8 mouse cellular contexts compared by ENCODE assay signal in genomic region chr13:76384664-76385435, GRCm38 (mm10). TPM values are rescaled to one million over a fixed set of nuclear protein-coding genes. Genes with fewer than 3 reads are reported as not detected.
DNase-seq lines count a peak whose midpoint lies in the region; ATAC-seq lines count a peak whose summit lies in the region.

No protein-coding gene starts in this region.

- peak; percentile 14 for DNase-seq in CD4-positive, CD25-positive, alpha-beta regulatory T cell, adult 2 months (ENCODE audit: low read depth, low spot score)
- DNase-seq in embryo, embryonic 10 days (ENCODE audit: low spot score), result peak; percentile 84
- peak; percentile 24 for DNase-seq in gastrocnemius, postnatal 25 days
- peak; percentile 61 to 70 for DNase-seq in left cerebral cortex, postnatal 36 days (ENCODE audit: low spot score in 2 of 2)
- DNase-seq in right cerebral cortex, postnatal 14 days, result peak; percentile 73

- peaks cover 6% of the 10 kb centered on the region for H3K27me3 ChIP-seq in intestine, embryonic 15.5 days (replicated peaks)
- no peaks in the 10 kb centered on the region for H3K27me3 ChIP-seq in megakaryocyte, embryonic 14.5 days (replicated peaks)

- H3K4me2 ChIP-seq in intestine, embryonic 15.5 days (replicated peaks), result peak overlapping the region; percentile 99

- H3K9me3 ChIP-seq in intestine, embryonic 15.5 days, result no peaks in the 10 kb centered on the region
- H3K9me3 ChIP-seq in megakaryocyte, embryonic 14.5 days, result no peaks in the 10 kb centered on the region

- 2% methylated on average over 58 of the region's 58 CpGs for WGBS in intestine, embryonic 15.5 days

- H3K4me1 ChIP-seq in intestine, embryonic 15.5 days (replicated peaks), result peaks cover 11% of the 10 kb centered on the region
- H3K4me1 ChIP-seq in megakaryocyte, embryonic 14.5 days, result peaks cover 28% of the 10 kb centered on the region

- H3K36me3 ChIP-seq in intestine, embryonic 15.5 days, result no peaks in the 10 kb centered on the region
- H3K36me3 ChIP-seq in megakaryocyte, embryonic 14.5 days (replicated peaks; ENCODE audit: low read length), result peaks cover 16% of the 10 kb centered on the region

- H3K4me3 ChIP-seq in intestine, embryonic 15.5 days (replicated peaks), result peak overlapping the region; percentile 63
- H3K4me3 ChIP-seq in megakaryocyte, embryonic 14.5 days (replicated peaks), result peak overlapping the region; percentile 100

- no peak for ATAC-seq in CD4-positive, CD25-positive, alpha-beta regulatory T cell, adult 4 months
- ATAC-seq in intestine, embryonic 15.5 days, result peak; percentile 87

- H3K27ac ChIP-seq in intestine, embryonic 15.5 days, result 0 out of 2 replicates have a peak overlapping the region, but pooled peaks have one; percentile 11

- peak overlapping the region; percentile 48 for H3K9ac ChIP-seq in intestine, embryonic 15.5 days

- intact Hi-C loops in left cerebral cortex, postnatal 36 days (cut with DNase I), result loop anchor here (5.0 kb wide), 1 partner anchor 83 kb away; no protein-coding TSS in a partner anchor

RNA-seq across cellular contexts. Expression of gene Mctp1, which starts 0.5 kb away (rescaled TPM):
- 10 to 100 TPM; 15.1 to 15.7 TPM for polyA plus RNA-seq in CD4-positive, CD25-positive, alpha-beta regulatory T cell, adult 4 months (2017; shearing (Covaris generic))
- 1 to 10 TPM in 1 of 2 experiments, under 1 TPM in 1; 0.86 to 1.0 TPM for total RNA-seq in gastrocnemius, postnatal 25 days (2021)
- 0.44 and 0.62 TPM in 2 replicates for polyA plus RNA-seq in intestine, embryonic 15.5 days (2015; fragmentation: Nextera tagmentation; extraction: Ambion mirVana)
- 10 to 100 TPM; 43.7 to 53.1 TPM for total RNA-seq in left cerebral cortex, postnatal 36 days (2021)
- polyA plus RNA-seq in megakaryocyte, embryonic 14.5 days (2012; ENCODE audit: insufficient read depth, low replicate concordance), result 2.2 and 4.7 TPM in 2 replicates

Comparison
In these comparisons a context has a peak if more than half of its experiments do, and no peak if none do; other contexts are left out.
1. DNase-seq: peak in every context shown above with its lines; median percentile 84 in embryo, embryonic 10 days; 73 in right cerebral cortex, postnatal 14 days; 66 in left cerebral cortex, postnatal 36 days; 24 in gastrocnemius, postnatal 25 days; 14 in CD4-positive, CD25-positive, alpha-beta regulatory T cell, adult 2 months.